Mouse (Mus musculus): ENCODE data around the gene Arf3.

Gene Arf3

DNA sequence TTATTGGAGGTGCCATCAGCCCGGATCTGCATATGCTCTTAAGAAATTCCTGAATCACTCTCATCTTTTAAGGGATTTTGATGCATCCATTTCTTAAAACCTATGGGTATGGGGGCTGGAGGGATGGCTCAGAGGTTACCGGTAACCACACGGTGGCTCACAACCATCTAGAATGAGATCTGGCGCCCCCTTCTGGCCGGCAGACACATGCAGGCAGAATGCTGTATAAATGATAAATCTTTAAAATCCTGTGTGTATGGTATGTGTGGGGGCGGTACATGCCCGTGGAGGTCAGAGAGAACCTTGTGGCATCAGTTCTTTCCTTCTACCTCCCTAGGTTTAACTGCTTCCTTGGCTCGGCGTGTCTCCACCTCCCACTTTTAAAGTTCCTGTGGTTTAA, 52.6 kb downstream of the Arf3 start:
- DNase-seq, result peak; percentile 71 to 87

DNA sequence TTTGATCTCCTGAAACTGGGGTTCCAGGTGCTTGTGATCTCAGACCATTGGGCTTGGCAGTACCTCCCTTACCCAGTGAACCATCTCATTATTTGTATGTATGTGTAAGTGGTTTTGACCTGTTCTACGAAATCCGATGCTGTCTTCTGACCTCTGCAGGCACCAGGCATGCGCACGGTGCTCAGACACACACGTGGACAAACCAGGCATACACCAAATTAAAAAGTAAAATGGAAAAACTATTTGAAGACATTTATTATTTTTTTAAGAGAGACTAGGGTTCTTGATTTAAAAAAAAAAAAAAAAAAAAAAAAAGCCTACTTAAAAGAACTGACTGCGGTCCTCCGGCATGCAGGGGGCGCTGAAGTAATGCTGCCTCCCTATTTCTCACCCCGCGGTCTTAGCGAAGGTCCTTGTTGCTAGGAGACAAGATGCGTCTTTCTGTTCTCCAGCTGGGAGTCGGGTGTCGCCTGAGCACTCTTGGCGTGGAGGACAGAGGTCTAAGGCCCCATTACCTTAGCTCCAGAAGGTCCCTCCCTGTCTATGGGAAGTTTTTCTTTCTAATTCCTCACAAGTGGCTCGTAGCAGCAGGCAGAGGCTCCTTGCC, 55.1 kb downstream of the Arf3 start, which contains the start of gene Ccdc65:
Ccdc65 (plus strand) TSS at position 442 of the 607 bp plus-strand sequence.
- DNase-seq, result peak; percentile 82 to 90

DNA sequence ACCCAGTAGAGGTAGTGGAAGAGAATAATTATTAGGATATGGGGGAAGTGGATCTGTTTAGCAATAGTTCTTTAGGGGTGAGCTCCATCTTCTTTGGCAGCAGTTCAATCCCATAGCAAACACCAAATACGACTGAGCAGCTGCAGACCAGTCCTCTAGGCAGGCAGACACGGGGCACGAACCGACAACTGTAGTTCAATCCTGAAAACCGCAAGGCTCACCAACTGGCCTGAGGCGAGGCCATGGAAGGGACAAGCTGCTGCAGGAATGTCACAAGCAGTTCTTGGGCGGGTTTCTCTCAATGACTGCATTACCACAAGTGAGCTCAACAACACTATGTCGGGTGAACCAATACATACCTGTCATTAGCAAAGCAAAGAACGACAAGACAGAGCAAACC, 58.7 kb downstream of the Arf3 start:
- DNase-seq, result no peak

DNA sequence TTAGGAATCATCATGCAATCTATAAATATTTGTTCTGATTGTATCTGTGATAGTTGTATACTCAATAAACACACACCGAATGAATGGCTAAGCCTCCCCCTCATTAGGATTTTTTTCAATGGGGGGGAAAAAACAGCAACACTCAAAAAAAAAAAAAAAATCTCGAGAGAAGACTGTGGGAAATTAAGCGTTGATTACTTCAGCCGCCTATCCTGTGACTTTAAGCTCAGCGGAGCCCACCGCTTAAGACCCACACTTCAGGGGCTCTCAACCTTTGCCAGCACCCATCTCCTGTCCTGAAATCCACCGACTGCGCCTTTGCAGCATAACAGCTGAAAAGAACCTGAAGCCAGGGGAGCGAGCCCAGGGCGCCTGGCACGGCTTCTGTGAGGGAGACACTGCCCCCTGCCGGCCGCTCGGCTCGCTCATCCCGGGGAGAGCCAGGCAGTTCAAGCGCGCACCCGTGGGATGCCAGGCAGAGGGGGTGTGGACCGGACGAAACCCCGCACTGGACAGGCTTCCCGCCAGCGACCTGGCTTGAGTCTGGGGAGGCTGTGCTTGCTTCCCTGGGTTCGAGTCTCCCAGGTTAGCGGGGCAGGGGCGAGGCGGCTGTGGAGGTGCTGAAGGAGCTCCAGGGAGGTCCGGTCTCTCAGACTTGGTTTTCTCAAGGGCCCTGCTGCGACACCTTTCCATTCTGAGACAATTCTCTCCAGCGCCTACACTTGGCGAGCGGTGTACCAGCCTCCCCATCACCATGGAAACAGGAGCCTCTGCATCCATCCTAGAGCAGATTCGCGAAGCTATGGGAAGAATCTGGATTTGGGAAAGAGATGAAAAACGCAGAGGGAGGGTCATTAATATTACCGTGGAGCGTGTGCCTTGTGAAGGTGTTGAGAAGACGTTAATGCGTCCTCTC, 63.6 kb downstream of the Arf3 start:
- peak; percentile 92 to 95 for DNase-seq

DNA sequence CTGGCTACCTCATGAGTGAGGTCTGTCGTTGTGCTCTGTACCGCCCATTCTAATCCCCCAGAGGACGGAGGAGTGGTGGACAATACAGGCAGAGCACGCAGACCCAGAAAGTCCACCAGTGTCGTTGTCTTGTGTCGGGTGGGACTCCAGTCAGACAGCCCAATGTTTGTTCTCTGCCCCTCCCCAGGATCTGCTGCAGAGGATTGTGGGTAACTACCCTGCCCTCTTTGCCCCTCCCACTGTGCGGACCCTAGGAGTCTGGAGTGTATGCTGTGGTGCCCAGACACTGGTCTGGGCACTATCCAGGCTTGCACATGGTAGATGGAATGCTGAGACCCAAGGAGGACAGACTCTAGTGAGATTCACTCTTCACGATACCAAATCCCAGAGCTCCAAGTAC, 66.8 kb downstream of the Arf3 start:
- DNase-seq, result no peak

DNA sequence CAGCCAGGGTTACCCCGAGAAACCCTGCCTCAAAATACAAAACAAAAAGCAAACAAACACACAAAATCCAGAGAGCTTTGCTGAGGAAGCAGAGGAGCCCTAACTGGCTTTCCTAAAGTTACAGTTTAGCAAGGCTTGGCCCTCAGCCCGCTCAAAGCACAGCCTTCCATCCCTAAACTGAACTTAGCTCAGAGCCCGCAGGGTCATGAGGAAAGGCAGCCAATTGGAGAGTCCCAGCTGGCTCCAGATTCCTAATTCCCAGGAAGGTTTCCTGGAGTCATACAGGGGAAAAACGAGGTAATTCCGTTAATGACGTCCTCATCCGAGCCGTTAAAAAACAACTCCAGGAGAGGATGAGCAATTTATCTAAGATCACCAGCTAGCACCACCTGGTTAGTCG, 67.3 kb downstream of the Arf3 start:
- DNase-seq, result no peak

DNA sequence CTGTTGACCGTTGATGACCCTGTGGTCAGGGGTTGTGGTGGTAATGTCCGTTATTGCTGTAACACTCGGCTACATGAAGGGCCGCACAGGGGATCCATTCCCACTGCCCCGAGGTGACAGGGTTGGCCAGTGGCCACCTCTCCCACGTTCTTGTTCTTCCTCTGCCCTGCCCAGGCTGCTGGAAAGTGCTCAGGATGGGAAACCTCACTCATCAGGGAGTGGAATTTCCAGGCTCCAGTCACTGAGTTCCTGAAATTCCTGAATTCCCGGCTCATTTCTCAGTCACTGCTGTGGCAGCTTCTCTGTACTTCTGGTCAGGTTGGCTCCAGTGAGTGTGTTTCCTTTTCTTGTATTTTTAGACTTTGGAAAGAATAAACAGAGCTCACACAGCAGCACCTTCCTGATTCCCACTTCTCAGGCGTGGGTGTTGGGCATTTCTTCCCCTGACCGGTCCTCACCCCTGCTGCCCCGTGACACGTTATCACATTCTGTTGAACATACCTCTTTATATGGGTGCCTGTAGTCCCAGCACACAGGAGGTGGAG, 70.8 kb downstream of the Arf3 start:
- no peak for DNase-seq

DNA sequence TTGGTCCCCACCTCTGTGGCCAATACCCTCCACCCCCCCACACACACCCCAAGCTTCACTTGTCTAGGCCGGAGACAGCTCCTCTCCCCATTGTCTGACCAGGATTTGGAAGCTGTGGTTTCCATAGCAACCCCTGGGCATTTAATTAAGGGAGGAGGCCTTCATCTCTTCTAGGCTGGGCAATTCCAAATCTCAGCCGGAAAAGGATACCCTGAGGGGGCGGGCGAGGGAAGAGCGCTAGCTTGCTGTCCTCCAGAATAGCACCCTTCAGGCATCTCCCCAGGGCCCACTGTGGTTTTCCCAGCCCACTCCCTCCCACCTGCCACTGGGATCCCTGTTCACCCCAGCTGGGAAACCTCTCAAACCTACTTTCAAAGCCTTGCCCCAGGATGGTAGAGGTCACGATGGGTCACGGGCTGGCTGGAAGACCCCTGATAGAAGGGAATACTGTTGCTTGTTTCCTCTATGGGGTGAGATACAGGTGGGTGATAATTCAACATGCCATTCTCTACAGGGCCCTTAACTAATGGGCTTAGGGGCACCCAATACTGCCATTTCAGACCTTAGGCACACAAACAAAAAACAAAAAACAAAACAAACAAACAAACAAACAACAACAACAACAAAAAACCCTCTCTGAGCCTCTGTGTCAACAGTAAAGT, 71.4 kb downstream of the Arf3 start:
- DNase-seq, result no peak

DNA sequence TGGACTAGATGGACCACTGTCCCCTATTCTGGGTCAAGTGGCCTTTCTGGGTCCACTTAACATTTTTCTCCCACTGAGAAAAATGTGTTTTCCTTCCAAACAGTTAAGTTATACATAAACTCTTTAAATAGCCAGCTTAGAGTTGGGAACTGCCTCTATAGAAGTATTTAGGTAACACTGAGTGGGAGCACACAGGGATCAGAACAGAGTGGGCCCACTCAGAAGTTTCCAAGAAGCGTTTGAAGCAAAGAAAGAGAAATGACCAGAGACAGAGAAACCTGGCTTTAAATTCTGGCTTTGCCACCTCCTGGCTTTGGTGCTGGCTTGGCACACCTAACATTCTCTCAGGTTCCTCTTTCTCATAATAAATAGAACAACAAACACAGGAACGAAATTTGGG, 73.3 kb downstream of the Arf3 start:
- no peak for DNase-seq
